Mouse (Mus musculus) midbrain, embryonic 16.5 days (tissue): ENCODE measurements around the gene Mcu. TPM values are rescaled to one million over a fixed set of nuclear protein-coding genes. Genes with fewer than 3 reads are reported as not detected.

Source experiments
- ATAC-seq: fragments of 200-750 bp; cut with Nextera tagmentation; 2 replicates; pipeline ENCODE4 v1.8.0; 2017; ENCODE audit warnings: moderate TSS enrichment
- H3K27ac ChIP-seq: fragments of 300-500 bp; sonication (generic); 2 replicates; pipeline ENCODE4 v1.5.1; 2014; ENCODE audit warnings: mild to moderate bottlenecking, low read length, mixed read lengths
- H3K27me3 ChIP-seq: fragments of 300-500 bp; sonication (generic); 2 replicates; pipeline ENCODE4 v1.6.1; 2014; ENCODE audit warnings: low read depth, low read length, mixed read lengths; ENCODE audit not compliant: control insufficient read depth, insufficient read depth
- H3K36me3 ChIP-seq: fragments of 300-500 bp; sonication (generic); 2 replicates; pipeline ENCODE4 v1.6.1; 2014; ENCODE audit warnings: mild to moderate bottlenecking, low read length, moderate library complexity, mixed read lengths; ENCODE audit not compliant: control insufficient read depth, insufficient read depth
- H3K4me1 ChIP-seq: fragments of 300-500 bp; sonication (generic); 2 replicates; pipeline ENCODE4 v1.6.1; 2014; ENCODE audit warnings: mild to moderate bottlenecking, low read length, mixed read lengths; ENCODE audit not compliant: control insufficient read depth, insufficient read depth
- H3K4me2 ChIP-seq: fragments of 300-500 bp; sonication (generic); 2 replicates; pipeline ENCODE4 v1.6.1; 2014; ENCODE audit warnings: mild to moderate bottlenecking, low read length, mixed read lengths
- H3K4me3 ChIP-seq: fragments of 300-500 bp; sonication (generic); 2 replicates; pipeline ENCODE4 v1.5.1; 2014; ENCODE audit warnings: low read depth, mild to moderate bottlenecking, low read length, moderate library complexity, mixed read lengths
- H3K9ac ChIP-seq: fragments of 300-500 bp; sonication (generic); 2 replicates; pipeline ENCODE4 v1.6.1; 2014; ENCODE audit warnings: low read depth, low read length, mixed read lengths
- H3K9me3 ChIP-seq: fragments of 300-500 bp; sonication (generic); replicated peaks from 2 replicates; pipeline ENCODE4 v1.6.1; 2014; ENCODE audit warnings: mild to moderate bottlenecking, low read length, mixed read lengths; ENCODE audit not compliant: control insufficient read depth, poor library complexity, severe bottlenecking
- WGBS: fragments of 180-500 bp; shearing (Covaris S2); extraction: QIAGEN DNeasy Blood & Tissue Kit; methylation state at CpG from one replicate; pipeline ENCODE4 v1.1.7; 2014; 5-methylcytosine and 5-hydroxymethylcytosine counted together
- polyA plus RNA-seq: library from polyadenylated mRNA; unstranded; fragments of >200 nt; fragmentation: Nextera tagmentation; extraction: Ambion mirVana; gene quantifications from 2 replicates; pipeline ENCODE4 v1.2.1, GENCODE M21; 2015

Gene Mcu
- 28.5 and 36.4 TPM in 2 replicates for polyA plus RNA-seq

- Histone ChIP-seq H3K4me3 (peak within 1 kb of the TSS; percentile 92), H3K9ac (peak within 1 kb of the TSS; percentile 90), H3K36me3 (no peaks in the 10 kb centered on the region), H3K4me2 (peak within 1 kb of the TSS; percentile 88), H3K27ac (peak within 1 kb of the TSS; percentile 90), H3K4me1 (peaks cover 24% of the 10 kb centered on the region), H3K9me3 (no peaks in the 10 kb centered on the region), H3K27me3 (no peaks in the 10 kb centered on the region)
- ATAC-seq: peak; percentile 100
- WGBS: under 1% methylated on average over 31 of the region's 36 CpGs
Measured at GRCm38 (mm10) chr10:59616522-59616921, at the start of gene Mcu. Gene Mcu, minus strand, starts transcription at chr10:59616692.

DNA sequence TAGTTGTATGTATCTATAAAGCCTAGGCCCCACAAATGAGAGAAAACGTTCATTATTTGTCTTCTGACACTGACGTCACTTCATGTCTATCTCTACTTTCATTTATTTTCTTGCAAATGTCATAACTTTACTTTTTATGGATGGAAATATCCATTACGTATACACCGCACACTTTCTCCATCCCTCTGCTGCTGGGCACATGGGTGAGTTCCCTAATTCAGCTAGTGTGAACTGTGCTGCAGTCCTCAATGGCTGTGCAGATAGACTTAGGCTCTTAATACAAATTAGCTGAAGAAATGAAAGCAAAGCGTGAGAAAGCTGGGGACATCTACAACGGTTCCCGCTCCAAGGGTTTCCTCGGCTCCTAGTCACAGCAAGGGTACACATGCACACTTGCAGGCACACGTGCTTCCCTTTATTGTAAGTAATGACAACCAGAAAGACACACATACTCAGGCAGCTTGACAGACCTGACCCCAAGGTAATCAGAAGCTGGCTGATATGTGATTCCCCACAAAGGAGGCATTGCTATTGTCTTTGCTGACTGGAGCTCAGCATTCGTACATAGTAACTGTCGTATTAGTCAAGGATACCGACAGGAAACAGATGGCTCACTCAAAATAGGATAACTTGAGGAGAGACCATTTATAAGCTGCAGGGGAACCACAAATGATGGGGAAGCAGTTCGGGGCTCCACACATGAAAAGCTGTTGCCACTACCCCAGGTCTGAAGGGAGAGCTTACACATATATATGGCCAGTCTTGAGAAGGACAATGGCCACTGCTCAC, 49.2 kb upstream of the Mcu start:
- H3K4me3 ChIP-seq: no peak overlapping the region
- no peaks in the 10 kb centered on the region for H3K36me3 ChIP-seq
- 76% methylated on average over 13 of the region's 13 CpGs for WGBS
- H3K4me1 ChIP-seq: no peaks in the 10 kb centered on the region
- no peak overlapping the region for H3K27ac ChIP-seq
- H3K9me3 ChIP-seq: no peaks in the 10 kb centered on the region
- no peaks in the 10 kb centered on the region for H3K27me3 ChIP-seq
- ATAC-seq: no peak
- H3K4me2 ChIP-seq: no peak overlapping the region
- no peak overlapping the region for H3K9ac ChIP-seq

- 77% methylated on average over 2 of the region's 2 CpGs for WGBS
- no peaks in the 10 kb centered on the region for H3K27me3 ChIP-seq
- H3K36me3 ChIP-seq: no peaks in the 10 kb centered on the region
- no peak overlapping the region for H3K9ac ChIP-seq
- no peak overlapping the region for H3K4me2 ChIP-seq
- no peak for ATAC-seq
- no peaks in the 10 kb centered on the region for H3K4me1 ChIP-seq
- no peak overlapping the region for H3K27ac ChIP-seq
- no peaks in the 10 kb centered on the region for H3K9me3 ChIP-seq
- no peak overlapping the region for H3K4me3 ChIP-seq
Measured at GRCm38 (mm10) chr10:59664765-59665164, 48.3 kb upstream of the Mcu start.

- no peak overlapping the region for H3K4me3 ChIP-seq
- H3K27ac ChIP-seq: no peak overlapping the region
- H3K4me1 ChIP-seq: no peaks in the 10 kb centered on the region
- H3K9ac ChIP-seq: no peak overlapping the region
- no peak overlapping the region for H3K4me2 ChIP-seq
- H3K9me3 ChIP-seq: no peaks in the 10 kb centered on the region
- H3K27me3 ChIP-seq: no peaks in the 10 kb centered on the region
- 84% methylated on average over 13 of the region's 13 CpGs for WGBS
- ATAC-seq: no peak
- H3K36me3 ChIP-seq: no peaks in the 10 kb centered on the region
Measured at GRCm38 (mm10) chr10:59656799-59657198, 40.3 kb upstream of the Mcu start.

DNA sequence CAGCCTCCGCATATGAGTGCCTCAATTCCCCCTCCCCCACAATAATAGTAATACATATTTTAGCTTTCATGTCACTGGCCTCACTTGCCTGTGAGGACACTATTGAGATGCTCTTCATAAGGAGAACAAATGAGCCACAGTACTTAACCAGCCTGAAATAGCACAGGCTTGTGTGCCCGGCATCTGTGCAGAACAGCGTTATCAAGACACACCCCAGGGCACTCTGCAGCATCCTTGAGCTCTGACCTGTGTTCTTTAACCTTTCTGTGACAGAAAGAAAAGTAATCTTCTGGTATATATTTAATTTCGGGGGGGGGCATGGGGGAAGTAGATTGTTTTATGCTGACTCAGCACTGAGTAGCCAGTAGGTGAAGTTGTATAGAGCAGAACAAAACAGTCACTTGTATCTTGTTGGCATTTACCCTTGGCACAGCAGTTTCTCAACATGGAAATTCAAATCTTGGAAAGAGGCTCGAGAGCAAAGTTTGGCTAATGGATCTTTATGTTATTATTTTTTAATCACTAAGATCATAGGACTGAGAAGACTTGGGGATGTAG, 30.4 kb upstream of the Mcu start:
- H3K4me3 ChIP-seq: no peak overlapping the region
- H3K27me3 ChIP-seq: no peaks in the 10 kb centered on the region
- no peaks in the 10 kb centered on the region for H3K4me1 ChIP-seq
- ATAC-seq: no peak
- no peaks in the 10 kb centered on the region; the same call in 1 of the 2 replicates for H3K9me3 ChIP-seq
- no peak overlapping the region for H3K4me2 ChIP-seq
- H3K36me3 ChIP-seq: no peaks in the 10 kb centered on the region
- no peak overlapping the region for H3K9ac ChIP-seq
- 92% methylated on average over 5 of the region's 5 CpGs for WGBS
- H3K27ac ChIP-seq: no peak overlapping the region

DNA sequence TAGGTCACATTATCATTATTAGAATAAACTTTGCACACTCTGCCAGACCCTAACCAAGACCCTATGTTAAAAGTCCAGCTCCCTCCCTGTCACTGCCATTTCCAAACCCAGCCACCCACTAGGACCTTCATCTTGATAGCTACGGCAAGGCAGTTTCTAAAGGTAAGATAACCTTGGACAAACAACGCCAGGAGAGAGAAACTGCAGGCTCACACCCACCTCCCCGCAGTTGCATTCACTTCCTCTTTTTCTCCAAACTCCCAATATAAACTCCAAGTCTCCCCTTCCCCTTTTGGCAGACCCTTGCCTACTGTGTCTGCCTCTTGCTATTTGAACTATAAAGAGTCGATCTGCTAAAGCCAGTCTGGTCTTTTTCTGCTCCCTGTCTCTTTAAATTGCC, 28.7 kb upstream of the Mcu start:
- Histone ChIP-seq H3K27ac (no peak overlapping the region), H3K4me1 (no peaks in the 10 kb centered on the region), H3K9me3 (no peaks in the 10 kb centered on the region; the same call in 1 of the 2 replicates), H3K27me3 (no peaks in the 10 kb centered on the region), H3K4me3 (no peak overlapping the region), H3K4me2 (no peak overlapping the region), H3K9ac (no peak overlapping the region), H3K36me3 (no peaks in the 10 kb centered on the region)
- no peak for ATAC-seq
- 85% methylated on average over 4 of the region's 4 CpGs for WGBS

DNA sequence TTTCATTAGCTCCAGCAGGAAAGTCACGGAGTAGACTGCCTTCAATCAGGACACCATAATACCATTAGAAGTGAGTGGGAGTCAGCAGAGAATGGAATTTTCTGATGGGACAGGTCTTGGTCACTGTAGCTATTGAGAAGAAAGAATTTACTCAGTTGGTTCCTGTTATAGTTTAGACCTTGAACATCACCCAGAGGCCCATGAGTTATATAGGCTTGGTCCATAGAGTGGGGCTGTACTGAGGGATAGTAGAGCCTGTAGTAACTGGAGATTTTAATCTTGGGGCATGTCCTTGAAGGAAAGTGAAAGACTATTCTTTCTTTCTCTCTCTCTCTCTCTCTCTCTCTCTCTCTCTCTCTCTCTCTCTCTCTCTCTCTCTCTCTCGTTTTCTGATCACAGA, 28.2 kb upstream of the Mcu start:
- H3K4me2 ChIP-seq: no peak overlapping the region
- H3K4me3 ChIP-seq: no peak overlapping the region
- no peaks in the 10 kb centered on the region for H3K36me3 ChIP-seq
- no peak overlapping the region for H3K27ac ChIP-seq
- ATAC-seq: no peak
- no peak overlapping the region for H3K9ac ChIP-seq
- no peaks in the 10 kb centered on the region for H3K4me1 ChIP-seq
- H3K27me3 ChIP-seq: no peaks in the 10 kb centered on the region
- H3K9me3 ChIP-seq: no peaks in the 10 kb centered on the region; the same call in 1 of the 2 replicates
- 83% methylated on average over 2 of the region's 2 CpGs for WGBS

DNA sequence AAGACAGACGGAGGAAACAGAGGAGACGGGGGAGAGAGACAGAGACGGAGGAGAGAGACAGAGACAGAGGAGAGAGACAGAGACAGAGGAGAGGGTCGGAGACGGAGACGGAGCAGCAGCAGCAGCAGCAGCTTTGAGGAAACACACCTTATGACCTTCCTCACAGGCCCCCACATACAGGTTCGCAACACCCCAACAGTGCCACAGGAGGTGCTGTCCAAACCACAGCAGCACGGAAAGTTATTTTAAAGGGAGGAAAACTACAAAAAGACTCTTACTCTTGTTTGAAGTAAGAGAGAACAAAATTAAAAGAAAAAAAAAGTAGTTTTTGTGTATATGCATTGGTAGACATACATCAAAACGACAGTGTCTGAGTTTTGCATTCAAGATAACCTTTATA, 27.2 kb upstream of the Mcu start:
- Histone ChIP-seq H3K9me3 (no peaks in the 10 kb centered on the region), H3K4me2 (no peak overlapping the region), H3K9ac (no peak overlapping the region), H3K27me3 (no peaks in the 10 kb centered on the region), H3K27ac (no peak overlapping the region), H3K4me1 (no peaks in the 10 kb centered on the region), H3K36me3 (no peaks in the 10 kb centered on the region), H3K4me3 (no peak overlapping the region)
- 82% methylated on average over 9 of the region's 9 CpGs for WGBS
- ATAC-seq: no peak

DNA sequence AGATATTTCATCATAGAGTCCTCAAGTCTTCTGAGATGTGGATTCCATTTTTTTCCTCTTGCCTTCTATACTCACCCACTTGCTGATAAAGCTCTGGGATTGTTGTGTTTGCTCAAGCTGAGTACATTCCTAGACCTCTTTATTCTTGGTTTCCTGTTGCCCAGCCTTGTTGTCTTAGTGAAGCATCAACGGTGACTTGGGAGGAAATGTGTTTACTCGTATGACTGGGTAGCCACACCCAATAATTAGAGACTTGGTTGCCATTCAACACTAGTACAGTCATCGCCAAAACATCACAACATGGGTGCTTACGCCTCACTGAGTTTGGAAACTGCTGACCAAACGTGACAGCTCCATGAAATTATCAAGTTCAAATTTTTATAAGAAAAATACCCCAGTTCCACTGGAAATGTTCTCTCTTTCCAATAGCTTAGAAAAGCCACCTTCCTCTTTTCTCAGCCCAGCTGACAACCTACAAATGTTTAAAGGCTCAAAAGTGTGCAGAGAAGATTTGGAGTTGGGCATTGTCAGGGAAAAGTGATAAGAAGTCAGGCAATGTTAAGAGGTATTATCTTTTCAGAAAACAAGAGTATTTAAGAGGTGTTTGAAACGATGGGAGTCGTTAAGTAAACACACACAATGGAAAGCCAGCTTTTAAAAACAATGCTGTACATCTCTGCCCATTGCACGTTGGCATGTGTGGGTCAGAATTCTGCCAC, 26.3 kb upstream of the Mcu start:
- Histone ChIP-seq H3K27ac (no peak overlapping the region), H3K4me3 (no peak overlapping the region), H3K36me3 (no peaks in the 10 kb centered on the region), H3K9me3 (no peaks in the 10 kb centered on the region), H3K9ac (no peak overlapping the region), H3K27me3 (no peaks in the 10 kb centered on the region), H3K4me2 (no peak overlapping the region), H3K4me1 (peaks cover 2% of the 10 kb centered on the region; the same call in 1 of the 2 replicates)
- no peak for ATAC-seq
- 78% methylated on average over 8 of the region's 8 CpGs for WGBS
